Mouse (Mus musculus): ENCODE measurements around the gene Sulf2. TPM values are rescaled to one million over a fixed set of nuclear protein-coding genes. Genes with fewer than 3 reads are reported as not detected.
A peak's percentile ranks its signal among the peaks of the same experiment; 100 is the strongest.

Gene Sulf2
- polyA plus RNA-seq, 2 experiments, result 200 to 294 TPM

DNA sequence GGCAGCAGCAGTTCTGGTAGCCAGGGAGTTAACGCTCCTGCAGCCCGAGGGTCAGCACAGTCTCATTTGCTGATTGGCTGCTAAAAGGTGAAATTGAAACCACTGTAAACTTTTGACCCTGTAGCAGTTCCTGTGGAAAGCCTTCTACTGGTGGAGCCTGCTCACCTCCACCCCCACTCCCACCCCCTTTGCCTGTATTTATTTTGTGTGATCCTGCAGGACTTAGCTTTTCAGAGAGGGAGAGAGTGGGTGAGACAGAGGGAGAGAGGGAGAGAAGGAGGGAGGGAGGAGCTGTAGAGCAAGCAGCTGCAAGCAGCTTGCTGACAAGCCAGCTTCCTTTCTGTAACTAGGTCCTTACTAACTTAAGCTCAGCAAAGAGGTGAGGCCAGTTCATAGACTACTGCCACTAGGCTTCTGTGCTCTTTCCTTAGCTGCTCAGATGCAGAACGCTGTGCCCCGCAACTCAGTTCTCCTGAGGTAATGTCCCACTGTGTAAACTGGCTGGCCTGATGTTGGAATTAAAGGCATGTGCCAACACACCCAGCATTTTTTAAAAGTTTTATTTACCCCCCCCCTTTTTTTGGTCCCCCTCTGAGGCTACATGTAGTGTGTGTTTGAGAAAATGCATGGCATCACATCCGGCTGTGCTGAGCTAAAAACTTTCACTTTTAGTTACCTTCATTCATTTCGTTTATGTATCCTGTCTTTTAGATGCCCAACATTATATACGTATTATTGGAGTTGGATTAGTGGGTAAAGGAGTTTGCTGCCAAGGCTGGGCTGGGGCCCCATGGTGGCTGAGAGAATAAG, 124.1 kb downstream of the Sulf2 start:
- peaks cover 12% of the 10 kb centered on the region; the same call in 1 of the 2 replicates for H3K36me3 ChIP-seq (ENCODE audit: control insufficient read depth, insufficient read depth, low read length)
- no peak for TF ChIP-seq POLR2A (IDR thresholded peaks at IDR 0.05; ENCODE audit: borderline replicate concordance, extremely low read depth, insufficient read depth, insufficient read length)
- WGBS, result 11% methylated on average over 7 of the region's 7 CpGs
- H3K27ac ChIP-seq (replicated peaks; ENCODE audit: low read depth, low read length), result peak overlapping the region; percentile 28; the same call in 1 of the 2 replicates
- peaks cover 23% of the 10 kb centered on the region for H3K4me1 ChIP-seq (ENCODE audit: control insufficient read depth, insufficient read depth, low read length)
- H3K4me3 ChIP-seq (replicated peaks; ENCODE audit: low read length), result peak overlapping the region; percentile 2; the same call in 1 of the 2 replicates
- H3K9ac ChIP-seq (ENCODE audit: low read depth, low read length, severe bottlenecking), result no peak overlapping the region
- H3K4me2 ChIP-seq (replicated peaks; ENCODE audit: low read depth, low read length, severe bottlenecking), result peak overlapping the region; percentile 40
- no peaks in the 10 kb centered on the region for H3K9me3 ChIP-seq (ENCODE audit: control insufficient read depth, low read length)
- DNase-seq (ENCODE audit: low spot score), result peak; percentile 95
- H3K27me3 ChIP-seq (ENCODE audit: control insufficient read depth, insufficient read depth, low read length), result no peaks in the 10 kb centered on the region
- ATAC-seq (ENCODE audit: low FRiP score, low read depth), result peak; percentile 94

DNA sequence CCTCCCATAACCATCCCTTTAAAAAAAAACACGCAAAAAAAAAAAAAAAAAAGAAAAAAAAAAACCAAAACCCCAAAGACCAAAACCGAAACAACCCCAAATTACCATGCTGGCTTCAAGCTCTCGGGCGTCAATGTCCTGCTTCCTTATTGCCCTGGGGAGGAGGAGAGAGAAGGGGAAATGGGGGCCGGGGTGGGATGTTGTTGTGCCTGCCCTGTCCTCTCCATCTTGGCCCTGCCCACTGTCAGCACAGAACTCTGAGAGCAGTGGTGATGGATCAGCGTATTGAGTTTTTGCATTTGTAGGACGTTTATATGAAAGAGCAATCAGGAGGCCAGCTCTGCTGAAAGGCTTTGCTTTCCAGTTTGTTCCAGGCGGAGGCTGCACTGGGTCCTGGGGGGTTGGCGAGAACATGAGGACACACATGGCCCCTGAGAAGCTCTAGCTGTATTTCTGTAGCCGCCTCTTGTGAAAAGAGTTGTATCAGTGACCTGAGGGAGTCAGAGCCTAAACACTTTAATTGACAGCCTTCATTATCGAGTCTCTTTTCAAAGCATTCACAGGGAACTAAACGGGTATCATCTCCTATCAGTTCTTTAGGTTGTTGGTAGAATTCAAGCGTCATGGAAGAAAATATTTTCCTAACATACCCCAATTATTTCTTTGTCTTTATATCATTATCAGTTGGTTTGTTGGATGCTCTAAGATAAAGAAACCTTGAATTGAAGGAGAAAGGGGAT, 125.0 kb downstream of the Sulf2 start:
- DNase-seq (ENCODE audit: low spot score), result no peak
- no peak for ATAC-seq (ENCODE audit: low FRiP score, low read depth)
- Histone ChIP-seq H3K9ac (ENCODE audit: low read depth, low read length, severe bottlenecking) (no peak overlapping the region), H3K9me3 (ENCODE audit: control insufficient read depth, low read length) (no peaks in the 10 kb centered on the region), H3K27ac (replicated peaks; ENCODE audit: low read depth, low read length) (peak overlapping the region; percentile 75), H3K4me2 (replicated peaks; ENCODE audit: low read depth, low read length, severe bottlenecking) (peak overlapping the region; percentile 40), H3K36me3 (ENCODE audit: control insufficient read depth, insufficient read depth, low read length) (peaks cover 7% of the 10 kb centered on the region; the same call in 1 of the 2 replicates), H3K4me3 (replicated peaks; ENCODE audit: low read length) (0 out of 2 replicates have a peak overlapping the region, but pooled peaks have one; percentile 2), H3K4me1 (ENCODE audit: control insufficient read depth, insufficient read depth, low read length) (peaks cover 23% of the 10 kb centered on the region), H3K27me3 (ENCODE audit: control insufficient read depth, insufficient read depth, low read length) (no peaks in the 10 kb centered on the region)
- TF ChIP-seq POLR2A (IDR thresholded peaks at IDR 0.05; ENCODE audit: borderline replicate concordance, extremely low read depth, insufficient read depth, insufficient read length), result no peak
- 6% methylated on average over 13 of the region's 13 CpGs for WGBS

DNA sequence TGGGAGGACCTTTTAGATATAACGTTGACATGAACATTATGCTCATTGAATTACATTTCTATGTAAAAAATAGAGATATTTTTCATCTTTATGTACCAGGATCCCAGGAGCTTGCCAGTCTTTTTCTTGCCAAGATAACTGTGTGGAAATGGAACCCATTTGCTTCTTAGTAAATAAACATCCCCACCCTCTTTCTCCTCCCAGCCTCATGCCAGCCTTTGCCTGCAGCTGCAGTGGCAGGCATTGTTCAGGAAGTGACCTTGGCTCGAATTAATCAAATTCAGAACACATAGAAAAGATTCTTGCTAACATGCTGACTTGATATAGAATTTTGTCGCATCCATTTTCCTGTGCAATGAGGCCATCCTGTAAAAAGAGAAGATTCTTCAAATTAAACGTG, 126.2 kb downstream of the Sulf2 start:
- WGBS, result 56% methylated on average over 4 of the region's 4 CpGs
- TF ChIP-seq POLR2A (IDR thresholded peaks at IDR 0.05; ENCODE audit: borderline replicate concordance, extremely low read depth, insufficient read depth, insufficient read length), result no peak

DNA sequence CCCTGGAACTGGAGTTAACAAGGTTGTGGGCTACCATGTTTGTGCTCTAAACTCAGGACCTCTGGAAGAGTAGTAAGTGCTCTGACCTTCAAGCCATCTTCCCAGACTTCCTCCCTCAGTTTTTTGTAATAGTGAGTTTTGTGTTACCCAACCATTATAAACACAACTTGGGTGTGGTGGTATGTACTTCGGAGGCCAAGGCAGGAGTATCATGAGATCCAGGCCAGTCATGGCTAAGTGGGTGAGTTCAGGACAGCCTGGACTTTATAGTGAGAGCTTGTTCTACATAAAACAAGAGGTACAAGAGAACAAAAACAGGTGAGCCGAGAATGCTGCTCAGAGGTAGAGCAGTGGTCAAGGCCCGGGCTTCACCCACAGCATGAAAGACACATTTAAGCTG, 127.6 kb downstream of the Sulf2 start:
- DNase-seq (ENCODE audit: low spot score), result no peak
- H3K9me3 ChIP-seq (ENCODE audit: control insufficient read depth, low read length), result no peaks in the 10 kb centered on the region
- H3K27me3 ChIP-seq (ENCODE audit: control insufficient read depth, insufficient read depth, low read length), result no peaks in the 10 kb centered on the region
- H3K4me2 ChIP-seq (replicated peaks; ENCODE audit: low read depth, low read length, severe bottlenecking), result no peak overlapping the region
- no peak overlapping the region for H3K27ac ChIP-seq (replicated peaks; ENCODE audit: low read depth, low read length)
- no peak overlapping the region for H3K4me3 ChIP-seq (replicated peaks; ENCODE audit: low read length)
- H3K4me1 ChIP-seq (ENCODE audit: control insufficient read depth, insufficient read depth, low read length), result peaks cover 23% of the 10 kb centered on the region
- TF ChIP-seq POLR2A (IDR thresholded peaks at IDR 0.05; ENCODE audit: borderline replicate concordance, extremely low read depth, insufficient read depth, insufficient read length), result no peak
- no peaks in the 10 kb centered on the region for H3K36me3 ChIP-seq (ENCODE audit: control insufficient read depth, insufficient read depth, low read length)
- ATAC-seq (ENCODE audit: low FRiP score, low read depth), result no peak
- WGBS, result 90% methylated on average over 3 of the region's 3 CpGs
- no peak overlapping the region for H3K9ac ChIP-seq (ENCODE audit: low read depth, low read length, severe bottlenecking)

More for the DNA sequence above, 126.2 kb downstream of the Sulf2 start:
- no peak overlapping the region for H3K9ac ChIP-seq (ENCODE audit: low read depth, low read length, severe bottlenecking)
- H3K27ac ChIP-seq (replicated peaks; ENCODE audit: low read depth, low read length), result no peak overlapping the region
- ATAC-seq (ENCODE audit: low FRiP score, low read depth), result no peak
- H3K4me3 ChIP-seq (replicated peaks; ENCODE audit: low read length), result no peak overlapping the region
- H3K27me3 ChIP-seq (ENCODE audit: control insufficient read depth, insufficient read depth, low read length), result no peaks in the 10 kb centered on the region
- no peak overlapping the region for H3K4me2 ChIP-seq (replicated peaks; ENCODE audit: low read depth, low read length, severe bottlenecking)
- no peak for DNase-seq (ENCODE audit: low spot score)
- H3K9me3 ChIP-seq (ENCODE audit: control insufficient read depth, low read length), result no peaks in the 10 kb centered on the region
- H3K4me1 ChIP-seq (ENCODE audit: control insufficient read depth, insufficient read depth, low read length), result peaks cover 23% of the 10 kb centered on the region
- no peaks in the 10 kb centered on the region for H3K36me3 ChIP-seq (ENCODE audit: control insufficient read depth, insufficient read depth, low read length)

DNA sequence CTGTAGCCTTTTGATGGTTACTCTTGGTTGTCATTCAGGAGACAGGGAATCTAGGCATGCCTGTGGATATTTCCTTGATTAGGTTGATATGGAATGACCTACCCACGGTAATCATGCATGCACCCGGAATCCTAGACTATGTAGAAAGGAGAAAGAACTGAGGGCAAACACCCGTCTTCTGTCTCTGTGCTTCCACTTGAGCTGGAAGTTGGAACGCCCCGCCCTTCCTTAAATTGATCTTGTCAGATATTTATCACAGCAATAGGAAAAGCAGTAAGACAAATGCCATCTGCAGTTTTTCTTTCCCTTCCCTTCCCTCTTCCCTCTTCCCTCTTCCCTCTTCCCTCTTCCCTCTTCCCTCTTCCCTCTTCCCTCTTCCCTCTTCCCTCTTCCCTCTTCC, 129.5 kb downstream of the Sulf2 start:
- Histone ChIP-seq H3K36me3 (ENCODE audit: control insufficient read depth, insufficient read depth, low read length) (no peaks in the 10 kb centered on the region), H3K4me2 (replicated peaks; ENCODE audit: low read depth, low read length, severe bottlenecking) (no peak overlapping the region), H3K9me3 (ENCODE audit: control insufficient read depth, low read length) (no peaks in the 10 kb centered on the region), H3K4me1 (ENCODE audit: control insufficient read depth, insufficient read depth, low read length) (peaks cover 23% of the 10 kb centered on the region), H3K9ac (ENCODE audit: low read depth, low read length, severe bottlenecking) (no peak overlapping the region), H3K4me3 (replicated peaks; ENCODE audit: low read length) (no peak overlapping the region), H3K27me3 (ENCODE audit: control insufficient read depth, insufficient read depth, low read length) (no peaks in the 10 kb centered on the region), H3K27ac (replicated peaks; ENCODE audit: low read depth, low read length) (no peak overlapping the region)
- no peak for TF ChIP-seq POLR2A (IDR thresholded peaks at IDR 0.05; ENCODE audit: borderline replicate concordance, extremely low read depth, insufficient read depth, insufficient read length)
- no peak for DNase-seq (ENCODE audit: low spot score)
- 82% methylated on average over 5 of the region's 5 CpGs for WGBS
- no peak for ATAC-seq (ENCODE audit: low FRiP score, low read depth)

Measured in limb, embryonic 14.5 days (tissue).